Mouse (Mus musculus) granulocyte monocyte progenitor cell, adult 5-6 weeks (primary cell): ENCODE data around the gene Itpa. TPM values are rescaled to one million over a fixed set of nuclear protein-coding genes. Genes with fewer than 3 reads are reported as not detected.

Source experiments
- ATAC-seq: replicated peaks from 2 replicates; pipeline ENCODE4 v1.8.0; 2016; ENCODE audit warnings: mild to moderate bottlenecking, moderate TSS enrichment, inconsistent platforms; ENCODE audit not compliant: poor library complexity, severe bottlenecking
- total RNA-seq, 2 experiments: library from RNA; stranded (forward) in 1 of 2; stranded (reverse) in 1 of 2; fragments of 200-712, 200-1000 nt in 1 of 2; fragments of >200 nt in 1 of 2; fragmentation: Nextera tagmentation in 1 of 2; gene quantifications; 2 replicates each; pipeline ENCODE4 v1.2.3; 2014 to 2017

Gene Itpa
- total RNA-seq, 2 experiments from 2014 or later = 76.7 to 90.4 TPM

DNA sequence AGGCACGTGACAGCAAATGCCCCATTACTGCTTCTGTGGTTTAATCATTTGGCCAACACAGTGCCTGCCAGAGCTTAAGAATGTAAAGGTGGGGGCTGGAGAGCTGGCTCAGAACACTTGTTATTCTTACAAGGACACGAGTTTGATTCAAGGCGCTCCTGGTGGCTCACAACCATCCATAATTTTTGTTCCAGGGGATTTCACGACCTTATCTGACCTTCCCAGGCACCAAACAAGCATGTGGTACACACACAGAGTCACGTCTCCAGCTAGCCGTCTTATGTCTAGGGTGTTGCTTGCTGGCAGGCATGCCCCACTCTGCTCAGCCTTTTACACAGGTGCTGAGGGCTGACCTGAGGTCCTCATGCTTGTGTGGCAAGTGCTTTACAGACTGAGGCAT, 50.5 kb downstream of the Itpa start:
- no peak for ATAC-seq

GRCm38 (mm10) chr2:130724369-130724768, 57.0 kb downstream of the Itpa start:
- ATAC-seq = no peak

DNA sequence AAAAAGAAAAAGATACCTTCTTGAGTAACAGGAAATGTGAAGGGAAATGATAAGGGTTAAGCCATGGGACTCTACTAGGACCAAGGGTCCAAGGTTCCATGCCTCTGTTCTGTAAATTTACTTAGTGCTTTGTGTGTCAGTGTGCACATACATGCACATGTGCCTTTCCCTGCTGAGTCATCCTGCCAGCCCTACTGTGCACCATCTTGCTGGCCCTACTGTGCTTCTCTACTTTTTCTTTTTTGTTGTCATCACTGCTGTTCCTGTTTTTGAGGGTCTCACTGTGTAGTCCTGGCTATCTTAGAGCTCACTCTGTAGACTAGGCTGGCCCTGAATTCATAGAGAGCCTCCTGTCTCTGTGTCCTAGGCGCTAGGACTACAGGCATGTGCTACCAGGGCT, 60.3 kb downstream of the Itpa start:
- ATAC-seq = no peak

DNA sequence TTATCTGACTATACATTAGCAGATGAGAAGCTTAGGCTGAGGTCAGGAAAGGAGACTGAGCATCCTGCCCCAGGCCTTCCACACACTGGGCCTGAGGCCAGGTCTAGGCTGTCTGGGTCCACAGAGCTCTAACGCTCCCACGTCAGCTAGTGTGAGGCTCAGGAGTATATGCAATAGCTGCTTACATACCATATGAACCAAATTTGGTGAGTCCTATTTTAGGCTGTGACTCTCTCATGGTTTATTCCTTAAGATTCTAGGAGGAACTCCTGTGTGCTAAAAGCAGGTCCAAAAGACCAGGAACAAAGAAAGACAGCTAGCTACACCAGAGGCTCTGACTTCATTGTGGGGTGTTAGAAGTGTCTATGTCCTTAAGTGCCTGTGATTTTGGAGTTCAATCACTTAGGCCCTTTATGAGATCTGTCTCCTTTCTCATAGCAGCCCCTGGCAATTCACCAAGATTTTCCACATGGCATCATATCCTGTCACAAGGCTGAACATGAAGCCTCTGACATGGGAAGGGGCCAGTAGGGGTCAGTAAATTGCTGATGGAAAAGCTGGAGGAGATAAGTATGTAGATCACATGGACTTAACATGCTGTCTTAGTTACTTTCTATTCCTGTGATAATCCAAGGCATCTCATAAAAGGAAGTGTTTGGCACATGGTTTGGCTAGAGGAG, 61.6 kb downstream of the Itpa start:
- ATAC-seq = no peak

- peak; percentile 98 for ATAC-seq
Measured at GRCm38 (mm10) chr2:130730746-130731145, 63.3 kb downstream of the Itpa start.

Other genes starting within 250 kb of the Itpa start
- gene Vps16, start 243.3 kb upstream of the Itpa start, total RNA-seq (2014; fragmentation: Nextera tagmentation) = 128 and 155 TPM in 2 replicates
- 129 and 167 TPM in 2 replicates for gene Vps16, start 243.3 kb upstream of the Itpa start, total RNA-seq (2017)
- 13.0 and 14.9 TPM in 2 replicates for gene Pced1a, start 242.9 kb upstream of the Itpa start, total RNA-seq (2014; fragmentation: Nextera tagmentation)
- gene Pced1a, start 242.9 kb upstream of the Itpa start, total RNA-seq (2017) = 13.6 and 17.2 TPM in 2 replicates
- gene Ptpra, start 217.3 kb upstream of the Itpa start, total RNA-seq (2014; fragmentation: Nextera tagmentation) = 68.9 and 76.2 TPM in 2 replicates
- 118 and 138 TPM in 2 replicates for gene Ptpra, start 217.3 kb upstream of the Itpa start, total RNA-seq (2017)
- gene Mrps26, start 103.9 kb upstream of the Itpa start, total RNA-seq (2014; fragmentation: Nextera tagmentation) = 66.7 and 82.1 TPM in 2 replicates
- 47.1 and 52.4 TPM in 2 replicates for gene Mrps26, start 103.9 kb upstream of the Itpa start, total RNA-seq (2017)
- gene Oxt, start 91.4 kb upstream of the Itpa start, total RNA-seq (2014; fragmentation: Nextera tagmentation) = not detected in 2 replicates
- gene Oxt, start 91.4 kb upstream of the Itpa start, total RNA-seq (2017) = not detected in 2 replicates
- not detected in 2 replicates for gene Avp, start 85.1 kb upstream of the Itpa start, total RNA-seq (2014; fragmentation: Nextera tagmentation)
- gene Avp, start 85.1 kb upstream of the Itpa start, total RNA-seq (2017) = not detected in 2 replicates
- 15.6 and 16.3 TPM in 2 replicates for gene Fastkd5, start 37.6 kb upstream of the Itpa start, total RNA-seq (2014; fragmentation: Nextera tagmentation)
- 17.1 and 19.3 TPM in 2 replicates for gene Fastkd5, start 37.6 kb upstream of the Itpa start, total RNA-seq (2017)
- 7.0 and 9.3 TPM in 2 replicates for gene Ubox5, start 37.6 kb upstream of the Itpa start, total RNA-seq (2014; fragmentation: Nextera tagmentation)
- gene Ubox5, start 37.6 kb upstream of the Itpa start, total RNA-seq (2017) = 5.9 and 10.0 TPM in 2 replicates
- 1.2 TPM in 1 of 2 replicates, not detected in the other for gene Lzts3, start 24.8 kb upstream of the Itpa start, total RNA-seq (2014; fragmentation: Nextera tagmentation)
- gene Lzts3, start 24.8 kb upstream of the Itpa start, total RNA-seq (2017) = 0.13 and 0.57 TPM in 2 replicates
- 50.3 and 111 TPM in 2 replicates for gene Ddrgk1, start 3.0 kb upstream of the Itpa start, total RNA-seq (2014; fragmentation: Nextera tagmentation)
- gene Ddrgk1, start 3.0 kb upstream of the Itpa start, total RNA-seq (2017) = 84.5 and 86.3 TPM in 2 replicates
- 0.32 and 5.7 TPM in 2 replicates for gene Slc4a11, start 29.9 kb downstream of the Itpa start, total RNA-seq (2014; fragmentation: Nextera tagmentation)
- 0.52 TPM in 1 of 2 replicates, not detected in the other for gene Slc4a11, start 29.9 kb downstream of the Itpa start, total RNA-seq (2017)
- gene 4930402H24Rik, start 238.8 kb downstream of the Itpa start, total RNA-seq (2014; fragmentation: Nextera tagmentation) = 10.5 and 19.0 TPM in 2 replicates
- 5.3 and 8.6 TPM in 2 replicates for gene 4930402H24Rik, start 238.8 kb downstream of the Itpa start, total RNA-seq (2017)
- gene Atrn, start 238.9 kb downstream of the Itpa start, total RNA-seq (2014; fragmentation: Nextera tagmentation) = 37.3 and 38.9 TPM in 2 replicates
- 37.7 and 37.8 TPM in 2 replicates for gene Atrn, start 238.9 kb downstream of the Itpa start, total RNA-seq (2017)